Mouse (Mus musculus) kidney, postnatal 0 days (tissue): Measurements from ENCODE around the gene Fam160a1. TPM values are rescaled to one million over a fixed set of nuclear protein-coding genes. Genes with fewer than 3 reads are reported as not detected.

Experiments used
- ATAC-seq: fragments of 200-750 bp; cut with Nextera tagmentation; replicated peaks from 2 replicates; pipeline ENCODE4 v1.8.0; 2017; ENCODE audit warnings: low read depth, moderate number of reproducible peaks, moderate TSS enrichment, moderate library complexity; ENCODE audit not compliant: low FRiP score
- DNase-seq: peaks from one replicate; pipeline ENCODE4 v3.0.0-alpha.2; 2016; ENCODE audit warnings: low spot score
- H3K27ac ChIP-seq: fragments of 300-500 bp; sonication (generic); 2 replicates; pipeline ENCODE4 v1.5.1; 2014; ENCODE audit warnings: mild to moderate bottlenecking
- H3K27me3 ChIP-seq: fragments of 300-500 bp; sonication (generic); 2 replicates; pipeline ENCODE4 v1.6.1; 2014; ENCODE audit warnings: low read length, mixed read lengths; ENCODE audit not compliant: insufficient read depth
- H3K36me3 ChIP-seq: fragments of 300-500 bp; sonication (generic); 2 replicates; pipeline ENCODE4 v1.6.1; 2014; ENCODE audit warnings: low read length, mixed read lengths; ENCODE audit not compliant: insufficient read depth
- H3K4me1 ChIP-seq: fragments of 300-500 bp; sonication (generic); replicated peaks from 2 replicates; pipeline ENCODE4 v1.6.1; 2014; ENCODE audit warnings: antibody characterized with exemption, low read length, mixed read lengths; ENCODE audit not compliant: insufficient read depth
- H3K4me2 ChIP-seq: fragments of 300-500 bp; sonication (generic); 2 replicates; pipeline ENCODE4 v1.6.1; 2014; ENCODE audit warnings: mild to moderate bottlenecking, low read length, moderate library complexity, mixed read lengths
- H3K4me3 ChIP-seq: fragments of 300-500 bp; sonication (generic); replicated peaks from 2 replicates; pipeline ENCODE4 v1.5.1; 2014; ENCODE audit warnings: low read depth, low read length
- H3K9ac ChIP-seq: fragments of 300-500 bp; sonication (generic); 2 replicates; pipeline ENCODE4 v1.6.1; 2014; ENCODE audit warnings: low read depth, low read length
- H3K9me3 ChIP-seq: fragments of 300-500 bp; sonication (generic); replicated peaks from 2 replicates; pipeline ENCODE4 v1.6.1; 2016; ENCODE audit warnings: low read length, inconsistent platforms, mixed read lengths
- CTCF ChIP-seq: IDR thresholded peaks from 2 replicates; pipeline ENCODE4 v1.5.1; 2016; ENCODE audit warnings: antibody characterized with exemption, low read depth, mild to moderate bottlenecking, moderate library complexity
- WGBS: fragments of 180-500 bp; shearing (Covaris S2); extraction: QIAGEN DNeasy Blood & Tissue Kit; methylation state at CpG from one replicate; pipeline ENCODE4 v1.1.7; 2014; 5-methylcytosine and 5-hydroxymethylcytosine counted together
- polyA plus RNA-seq: library from polyadenylated mRNA; unstranded; fragments of >200 nt; fragmentation: Nextera tagmentation; extraction: Ambion mirVana; gene quantifications from 2 replicates; pipeline ENCODE4 v1.2.1, GENCODE M21; 2015

Gene Fam160a1
- polyA plus RNA-seq, 1 experiment from 2014 or later = 6.8 TPM

DNA sequence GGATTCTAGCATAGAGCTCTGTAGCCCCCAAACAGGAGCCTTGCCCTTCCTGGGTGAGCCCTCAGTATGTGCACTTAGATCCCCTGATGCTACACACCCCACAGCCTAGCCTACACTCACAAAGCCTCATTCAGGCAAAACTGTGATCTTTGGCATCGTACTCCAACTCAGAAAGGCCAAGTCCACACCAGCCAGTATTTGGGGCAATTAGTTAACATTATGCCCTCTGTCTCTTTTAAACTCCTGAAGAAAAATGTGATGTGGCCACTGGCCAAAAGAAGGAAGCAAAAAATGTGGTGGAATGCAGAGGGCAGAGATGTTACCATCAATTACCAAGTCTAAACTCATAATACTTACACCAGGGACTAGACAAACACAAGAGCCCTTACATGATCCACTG is 14.7 kb upstream of the Fam160a1 start:
- Histone ChIP-seq H3K36me3 (no peaks in the 10 kb centered on the region), H3K27me3 (no peaks in the 10 kb centered on the region)
- no peak for ATAC-seq

DNA sequence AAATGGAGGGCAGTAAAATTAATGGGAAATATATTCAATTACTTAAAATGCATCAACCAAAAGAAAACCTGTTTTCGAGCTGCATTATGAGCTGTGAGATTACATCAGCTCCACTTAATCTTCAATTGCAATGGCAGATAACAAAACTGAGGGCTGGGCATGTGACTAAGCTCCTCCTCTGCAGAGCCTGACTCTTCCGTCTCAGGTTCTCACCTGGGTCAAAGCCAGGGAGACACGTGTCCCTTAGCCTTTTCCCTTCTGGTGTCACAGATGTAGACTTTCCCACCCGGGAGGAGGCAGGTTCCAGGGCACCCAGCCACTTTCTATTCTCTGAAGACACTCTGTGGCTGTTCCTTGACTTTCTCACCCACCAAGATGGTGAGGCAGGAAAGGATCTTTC is 12.0 kb upstream of the Fam160a1 start:
- DNase-seq (no peak), ATAC-seq (no peak)
- no peak overlapping the region for H3K9ac ChIP-seq
- H3K4me3 ChIP-seq = no peak overlapping the region
- no peaks in the 10 kb centered on the region for H3K9me3 ChIP-seq
- WGBS = 43% methylated on average over 4 of the region's 4 CpGs
- 0 out of 2 replicates have a peak, but pooled peaks cover 4% of the 10 kb centered on the region for H3K4me1 ChIP-seq
- H3K36me3 ChIP-seq = no peaks in the 10 kb centered on the region
- H3K4me2 ChIP-seq = no peak overlapping the region
- peak overlapping the region; percentile 44; the same call in 1 of the 2 replicates for H3K27ac ChIP-seq
- no peaks in the 10 kb centered on the region for H3K27me3 ChIP-seq
- no peak for TF ChIP-seq CTCF

More for the DNA sequence above, 14.7 kb upstream of the Fam160a1 start:
- Histone ChIP-seq H3K9ac (no peak overlapping the region), H3K4me2 (no peak overlapping the region), H3K4me1 (0 out of 2 replicates have a peak, but pooled peaks cover 4% of the 10 kb centered on the region), H3K4me3 (no peak overlapping the region), H3K27ac (0 out of 2 replicates have a peak overlapping the region, but pooled peaks have one; percentile 47), H3K9me3 (no peaks in the 10 kb centered on the region)
- TF ChIP-seq CTCF = no peak
- 53% methylated on average over 1 of the region's 1 CpGs for WGBS
- DNase-seq = peak; percentile 38

DNA sequence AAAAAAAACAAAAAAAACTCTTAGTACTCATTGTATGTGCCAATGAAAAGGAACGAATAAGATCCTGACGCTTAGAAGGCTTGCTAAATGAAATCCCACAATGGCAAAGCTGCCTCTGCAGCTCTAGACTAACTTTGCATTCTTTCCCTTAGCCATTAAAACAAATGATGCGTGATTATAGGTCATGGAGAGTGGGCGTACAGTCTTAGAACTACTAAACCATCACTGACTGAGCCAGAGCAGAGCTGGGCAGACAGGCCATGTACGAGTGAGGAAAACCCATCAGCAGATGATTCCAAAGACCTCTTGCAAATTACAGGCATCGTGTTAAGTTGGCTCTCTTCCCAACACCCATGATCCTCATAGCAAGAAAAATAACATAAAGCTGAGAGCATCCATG is 10.7 kb upstream of the Fam160a1 start:
- DNase-seq (peak; percentile 83), ATAC-seq (peak; percentile 72)
- Histone ChIP-seq H3K4me3 (no peak overlapping the region), H3K9ac (no peak overlapping the region), H3K27ac (peak overlapping the region; percentile 62), H3K9me3 (no peaks in the 10 kb centered on the region), H3K36me3 (no peaks in the 10 kb centered on the region), H3K27me3 (no peaks in the 10 kb centered on the region), H3K4me1 (0 out of 2 replicates have a peak, but pooled peaks cover 4% of the 10 kb centered on the region), H3K4me2 (no peak overlapping the region)
- WGBS = 29% methylated on average over 6 of the region's 6 CpGs
- TF ChIP-seq CTCF = no peak

DNA sequence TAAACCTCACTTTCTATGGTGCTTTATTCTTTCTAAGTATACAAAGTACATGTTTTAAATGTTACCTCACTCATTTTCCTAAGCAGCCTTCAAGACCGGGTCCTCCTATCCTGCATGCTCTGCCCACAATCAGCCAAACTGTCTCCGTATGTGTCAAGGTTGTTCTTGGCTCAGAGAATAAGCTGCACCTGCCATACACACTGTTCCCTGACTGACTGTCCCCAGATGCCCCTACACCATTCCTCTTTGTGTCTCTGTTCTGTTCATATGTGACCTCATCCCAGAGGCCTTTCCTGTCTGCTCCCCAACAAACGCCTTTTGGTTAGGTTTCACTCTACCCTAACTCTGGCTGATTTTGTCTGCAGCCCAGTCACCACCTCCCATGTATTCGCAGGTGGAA is 10.2 kb upstream of the Fam160a1 start:
- no peaks in the 10 kb centered on the region for H3K9me3 ChIP-seq
- DNase-seq = no peak
- no peak overlapping the region for H3K4me3 ChIP-seq
- no peak for ATAC-seq
- 0 out of 2 replicates have a peak, but pooled peaks cover 4% of the 10 kb centered on the region for H3K4me1 ChIP-seq
- no peaks in the 10 kb centered on the region for H3K36me3 ChIP-seq
- peak overlapping the region; percentile 47 for H3K27ac ChIP-seq
- H3K27me3 ChIP-seq = no peaks in the 10 kb centered on the region
- WGBS = 43% methylated on average over 4 of the region's 4 CpGs
- H3K9ac ChIP-seq = no peak overlapping the region
- TF ChIP-seq CTCF = no peak
- H3K4me2 ChIP-seq = no peak overlapping the region

DNA sequence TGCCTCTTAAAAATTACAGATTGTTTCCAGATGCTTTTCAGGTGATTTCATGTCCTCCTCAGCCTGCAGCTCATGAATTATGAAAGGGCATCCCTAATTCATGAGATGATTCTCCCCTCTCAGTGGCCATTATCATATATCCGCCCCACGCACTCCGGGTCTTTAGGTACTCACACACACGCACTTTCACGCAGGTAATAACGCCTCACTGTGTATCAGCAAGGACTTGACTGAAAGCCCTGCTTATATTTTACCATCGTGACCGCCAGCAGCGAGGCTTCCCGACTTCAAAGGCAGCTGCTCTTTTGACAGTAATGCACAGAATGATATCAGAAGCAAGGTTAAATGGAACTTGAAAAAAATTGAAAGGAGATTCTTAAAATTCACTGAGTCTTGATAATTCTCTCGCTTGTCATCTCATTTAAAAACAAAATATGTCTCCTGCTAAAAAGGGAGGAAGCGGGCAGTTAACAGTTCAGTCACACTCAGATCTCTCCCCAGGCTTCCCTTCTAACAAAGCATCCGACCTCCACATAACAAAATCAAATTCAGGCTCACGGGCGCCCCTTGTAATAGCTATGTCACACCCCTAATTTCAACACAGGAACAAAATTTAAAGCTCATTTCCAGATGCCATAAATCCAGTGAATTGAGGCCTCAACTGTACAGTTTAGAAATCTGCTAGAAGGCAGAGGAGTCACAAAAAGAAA is 3.9 kb upstream of the Fam160a1 start:
- H3K36me3 ChIP-seq = no peaks in the 10 kb centered on the region
- H3K27me3 ChIP-seq = no peaks in the 10 kb centered on the region
- DNase-seq = peak; percentile 32
- WGBS = 59% methylated on average over 15 of the region's 15 CpGs
- TF ChIP-seq CTCF = no peak
- no peak overlapping the region for H3K4me3 ChIP-seq
- no peaks in the 10 kb centered on the region for H3K9me3 ChIP-seq
- H3K4me1 ChIP-seq = peaks cover 4% of the 10 kb centered on the region; the same call in 1 of the 2 replicates
- no peak overlapping the region for H3K27ac ChIP-seq
- no peak overlapping the region for H3K9ac ChIP-seq
- no peak for ATAC-seq
- no peak overlapping the region for H3K4me2 ChIP-seq

DNA sequence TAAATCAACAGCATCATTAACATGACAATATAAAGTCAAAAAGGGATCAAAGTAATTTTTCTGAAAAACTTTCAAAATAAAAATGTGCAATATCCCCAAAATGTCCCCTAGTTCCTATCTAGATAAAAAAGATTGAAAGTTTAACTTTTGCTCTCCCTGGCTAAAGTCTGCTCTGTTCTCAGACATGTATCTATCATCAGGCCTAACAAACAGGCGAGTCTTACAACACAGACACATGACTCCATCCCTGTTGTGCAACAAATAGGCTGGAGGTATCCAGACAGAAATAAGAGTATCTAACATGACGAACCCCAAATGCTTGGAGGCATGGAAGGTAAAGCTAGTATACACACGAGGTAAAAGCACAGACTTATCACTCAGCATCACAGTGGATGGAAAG is 2.2 kb upstream of the Fam160a1 start:
- no peak overlapping the region for H3K4me2 ChIP-seq
- H3K27ac ChIP-seq = no peak overlapping the region
- DNase-seq = no peak
- H3K36me3 ChIP-seq = no peaks in the 10 kb centered on the region
- 84% methylated on average over 3 of the region's 3 CpGs for WGBS
- no peaks in the 10 kb centered on the region for H3K9me3 ChIP-seq
- no peak for ATAC-seq
- peaks cover 4% of the 10 kb centered on the region; the same call in 1 of the 2 replicates for H3K4me1 ChIP-seq
- H3K9ac ChIP-seq = no peak overlapping the region
- no peak for TF ChIP-seq CTCF
- no peaks in the 10 kb centered on the region for H3K27me3 ChIP-seq
- no peak overlapping the region for H3K4me3 ChIP-seq
